Mouse (Mus musculus) small intestine, adult 2 months (tissue): ENCODE results near the gene Tcf12.

Experiments used
- CTCF ChIP-seq: fragments of 200-500 bp; IDR thresholded peaks from 2 replicates; pipeline ENCODE4 v1.5.1; 2012; ENCODE audit warnings: low read depth, mild to moderate bottlenecking, control low read depth, inconsistent platforms, low read length, moderate library complexity, mixed read lengths; ENCODE audit not compliant: insufficient replicate concordance, insufficient read length; ENCODE audit errors: extremely low read depth
- POLR2A ChIP-seq: fragments of 200-500 bp; IDR thresholded peaks from 2 replicates; pipeline ENCODE4 v1.6.1; 2012; ENCODE audit warnings: low read depth, mild to moderate bottlenecking, control low read depth, inconsistent platforms, low read length, moderate library complexity

GRCm38 (mm10) chr9:72029601-72030000 is 82.1 kb downstream of the Tcf12 start:
- TF ChIP-seq CTCF (no peak), POLR2A (no peak)
